ENCODE assay signal across 11 mouse cellular contexts in the genomic region with DNA sequence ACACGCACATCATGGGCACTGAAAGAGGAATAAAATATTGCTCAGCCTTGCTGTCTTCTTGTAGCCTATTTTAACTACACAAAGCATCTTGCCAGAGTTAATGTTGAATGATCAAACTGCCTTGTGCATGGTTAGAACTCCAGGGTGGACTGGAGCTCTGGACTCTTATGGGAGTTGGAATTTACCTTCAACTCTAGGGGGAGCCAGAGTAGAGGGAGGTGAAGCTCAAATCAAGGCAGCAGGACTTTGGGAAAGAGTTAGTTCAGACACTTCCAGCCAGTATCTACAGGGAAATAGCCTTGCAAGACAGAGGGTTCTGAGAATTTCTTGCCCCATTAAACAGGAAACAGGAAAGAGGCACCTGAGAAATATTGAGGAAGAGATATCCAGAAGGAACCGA.
A peak's percentile ranks its signal among the peaks of the same experiment; 100 is the strongest.
DNase-seq lines count a peak whose midpoint lies in the region; ATAC-seq and TF ChIP-seq lines count a peak whose summit lies in the region.
"Had no signal": no experiment of that assay in that cellular context is flagged by ENCODE, and none has a peak within 500 bp of the region (broad histone marks: within the 10 kb centered on the region; RNA-seq: fewer than 3 reads in every experiment).

No protein-coding gene starts in this region.

- TF ChIP-seq EP300 in stomach, postnatal 0 days (optimal IDR thresholded peaks at IDR 0.05) = no peak

- H3K27ac ChIP-seq in intestine, postnatal 0 days (ENCODE audit: low read depth, low read length) = no peak overlapping the region
- H3K27ac ChIP-seq in intestine, embryonic 16.5 days (ENCODE audit: low read length) = no peak overlapping the region
- H3K27ac ChIP-seq in stomach, postnatal 0 days (replicated peaks) = no peak overlapping the region
- H3K27ac ChIP-seq: neural tube, embryonic 12.5 days had no signal

- H3K4me3 ChIP-seq in intestine, postnatal 0 days (ENCODE audit: low read depth, low read length) = no peak overlapping the region
- H3K4me3 ChIP-seq in intestine, embryonic 16.5 days (ENCODE audit: low read length) = no peak overlapping the region
- H3K4me3 ChIP-seq in stomach, postnatal 0 days (ENCODE audit: low read depth, low read length) = no peak overlapping the region
- H3K4me3 ChIP-seq: neural tube, embryonic 12.5 days had no signal

- H3K27me3 ChIP-seq in intestine, postnatal 0 days (replicated peaks; ENCODE audit: control insufficient read depth, insufficient read depth, low read length) = no peaks in the 10 kb centered on the region
- H3K27me3 ChIP-seq in intestine, embryonic 16.5 days (replicated peaks; ENCODE audit: control insufficient read depth, insufficient read depth, low read length) = no peaks in the 10 kb centered on the region
- no peaks in the 10 kb centered on the region; the same call in 1 of the 2 replicates for H3K27me3 ChIP-seq in stomach, postnatal 0 days (ENCODE audit: control insufficient read depth, insufficient read depth, low read length)
- H3K27me3 ChIP-seq: neural tube, embryonic 12.5 days had no signal

- ATAC-seq in intestine, postnatal 0 days = no peak
- no peak for ATAC-seq in intestine, embryonic 16.5 days
- no peak for ATAC-seq in stomach, postnatal 0 days (ENCODE audit: low FRiP score, low TSS enrichment)

- peak; percentile 21 for DNase-seq in lung, postnatal 10 days
- no peak for DNase-seq in lung, adult 18-20 months
- peak; percentile 3 for DNase-seq in ZHBTc4 (ENCODE audit: low read depth, low spot score)
- DNase-seq in stomach, postnatal 0 days (ENCODE audit: low spot score) = no peak
- no peak for DNase-seq in urinary bladder, adult 2 months (ENCODE audit: low spot score)
- DNase-seq: cerebellum, postnatal 36 days; right cerebral cortex, postnatal 14 days; thymus, postnatal 4 days had no signal

- no peak overlapping the region for H3K9ac ChIP-seq in intestine, postnatal 0 days (ENCODE audit: low read depth, low read length)
- H3K9ac ChIP-seq in intestine, embryonic 16.5 days (ENCODE audit: low read depth, low read length) = no peak overlapping the region
- H3K9ac ChIP-seq in stomach, postnatal 0 days (ENCODE audit: low read length) = no peak overlapping the region
- H3K9ac ChIP-seq: neural tube, embryonic 12.5 days had no signal

- no peaks in the 10 kb centered on the region for H3K9me3 ChIP-seq in intestine, postnatal 0 days (ENCODE audit: control insufficient read depth)
- H3K9me3 ChIP-seq in intestine, embryonic 16.5 days (ENCODE audit: control insufficient read depth, low read length) = no peaks in the 10 kb centered on the region
- no peaks in the 10 kb centered on the region for H3K9me3 ChIP-seq in stomach, postnatal 0 days (ENCODE audit: control insufficient read depth, low read length)
- H3K9me3 ChIP-seq: neural tube, embryonic 12.5 days had no signal

- no peaks in the 10 kb centered on the region for H3K36me3 ChIP-seq in intestine, postnatal 0 days (ENCODE audit: control insufficient read depth, insufficient read depth)
- no peaks in the 10 kb centered on the region for H3K36me3 ChIP-seq in intestine, embryonic 16.5 days (ENCODE audit: control insufficient read depth, insufficient read depth, low read length)
- no peaks in the 10 kb centered on the region for H3K36me3 ChIP-seq in stomach, postnatal 0 days (ENCODE audit: control insufficient read depth, insufficient read depth, low read length)
- H3K36me3 ChIP-seq: neural tube, embryonic 12.5 days had no signal

- H3K4me2 ChIP-seq in intestine, postnatal 0 days (replicated peaks; ENCODE audit: low read depth) = no peak overlapping the region
- no peak overlapping the region for H3K4me2 ChIP-seq in intestine, embryonic 16.5 days (ENCODE audit: low read depth, low read length)
- H3K4me2 ChIP-seq in stomach, postnatal 0 days (replicated peaks; ENCODE audit: low read depth) = no peak overlapping the region
- H3K4me2 ChIP-seq: neural tube, embryonic 12.5 days had no signal

- 67% methylated on average over 2 of the region's 2 CpGs for WGBS in intestine, postnatal 0 days
- WGBS in intestine, embryonic 16.5 days = 57% methylated on average over 2 of the region's 2 CpGs
- 49% methylated on average over 2 of the region's 2 CpGs for WGBS in stomach, postnatal 0 days

- H3K4me1 ChIP-seq in intestine, postnatal 0 days (replicated peaks; ENCODE audit: control insufficient read depth, insufficient read depth, low read length) = no peaks in the 10 kb centered on the region
- no peaks in the 10 kb centered on the region for H3K4me1 ChIP-seq in intestine, embryonic 16.5 days (ENCODE audit: control insufficient read depth, insufficient read depth, low read length)
- H3K4me1 ChIP-seq in stomach, postnatal 0 days (replicated peaks; ENCODE audit: control insufficient read depth, insufficient read depth) = no peaks in the 10 kb centered on the region
- H3K4me1 ChIP-seq: neural tube, embryonic 12.5 days had no signal

- peak; percentile 58 for TF ChIP-seq CTCF in intestine, postnatal 0 days (IDR thresholded peaks at IDR 0.05; ENCODE audit: low read depth)
- peak; percentile 62 for TF ChIP-seq CTCF in stomach, postnatal 0 days (IDR thresholded peaks at IDR 0.05; ENCODE audit: low read depth)

Comparison
In these comparisons a context has a peak if more than half of its experiments do, and no peak if none do; other contexts are left out.
1. DNase-seq: peak in lung, postnatal 10 days (single experiment) and ZHBTc4 (single experiment); none in lung, adult 18-20 months (0 of 2), stomach, postnatal 0 days (single experiment) and urinary bladder, adult 2 months (single experiment).